Mouse (Mus musculus) heart, postnatal 10 days (tissue): ENCODE data around the gene Mamdc2. TPM values are rescaled to one million over a fixed set of nuclear protein-coding genes. Genes with fewer than 3 reads are reported as not detected.

Experiments
- DNase-seq, 2 experiments: peaks; one replicate each; pipeline ENCODE4 v3.0.0; 2021
- intact Hi-C: fragments of 180-260 bp; cut with DNase I; formaldehyde crosslinking; loops from one replicate; pipeline ENCODE4 v1.15.1; 2025
- total RNA-seq, 2 experiments: library from RNA; stranded (reverse); gene quantifications; 2 replicates each; pipeline ENCODE4 v1.2.3; 2021

The Mamdc2 gene
- total RNA-seq, 2 experiments from 2014 or later = 3.8 to 4.4 TPM

DNA sequence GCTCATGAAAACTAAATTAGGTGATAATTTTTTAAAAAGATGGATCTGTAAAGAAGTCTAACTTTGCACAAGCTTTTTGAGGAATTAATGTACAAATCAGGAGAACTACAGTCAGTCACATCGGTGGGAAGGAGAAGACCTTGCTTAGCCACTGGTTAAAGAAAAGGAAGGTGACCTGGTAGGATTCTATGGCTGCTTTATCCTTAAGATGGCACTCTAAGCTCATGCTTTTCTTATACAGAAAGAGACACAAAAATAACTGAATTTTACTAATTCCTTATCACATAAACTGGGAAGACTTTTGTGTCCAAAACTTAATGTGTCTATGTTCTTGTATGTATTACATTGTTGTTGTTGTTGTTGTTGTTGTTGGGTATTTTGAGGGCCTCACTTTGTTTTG, 149.3 kb downstream of the Mamdc2 start:
- intact Hi-C loops = no loop called here
- DNase-seq = no peak

DNA sequence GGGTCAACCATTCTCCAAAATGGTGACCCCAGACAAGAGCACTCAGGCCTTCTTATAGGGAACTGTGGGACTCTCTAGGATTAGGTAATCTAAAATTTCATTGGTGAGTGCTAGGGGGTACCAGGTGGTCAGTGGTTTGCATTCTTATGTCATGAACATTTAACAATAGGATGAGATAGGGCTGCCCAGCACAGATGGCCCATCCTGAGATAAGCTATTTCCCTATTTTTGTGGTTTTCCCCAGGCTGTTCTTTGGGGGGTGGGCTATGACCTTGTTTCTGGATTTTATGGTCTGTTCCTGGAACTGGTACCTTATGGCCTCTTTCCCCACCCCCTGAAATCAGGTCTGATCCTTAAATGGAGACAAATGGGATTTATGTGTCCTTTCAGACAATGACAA, 151.1 kb downstream of the Mamdc2 start:
- no peak for DNase-seq
- intact Hi-C loops = no loop called here

DNA sequence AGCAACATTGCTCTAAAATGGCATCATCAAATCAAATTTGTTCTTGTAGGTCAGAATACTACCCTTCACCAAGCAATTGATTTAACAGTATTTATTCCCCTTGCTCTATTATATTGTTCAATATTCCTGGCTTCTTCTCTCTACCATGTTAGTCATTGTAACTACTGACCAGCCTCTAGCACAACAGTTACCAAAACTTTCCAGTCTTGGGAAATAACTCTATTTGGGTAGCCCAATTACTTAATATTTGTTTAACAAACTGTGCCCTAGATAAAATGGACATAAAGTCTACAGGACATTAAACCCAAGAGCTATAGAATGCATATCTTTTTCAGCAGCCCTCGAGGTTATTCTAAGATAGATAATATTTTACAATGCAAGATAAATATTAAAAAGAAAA, 159.0 kb downstream of the Mamdc2 start:
- DNase-seq = no peak
- intact Hi-C loops = no loop called here

DNA sequence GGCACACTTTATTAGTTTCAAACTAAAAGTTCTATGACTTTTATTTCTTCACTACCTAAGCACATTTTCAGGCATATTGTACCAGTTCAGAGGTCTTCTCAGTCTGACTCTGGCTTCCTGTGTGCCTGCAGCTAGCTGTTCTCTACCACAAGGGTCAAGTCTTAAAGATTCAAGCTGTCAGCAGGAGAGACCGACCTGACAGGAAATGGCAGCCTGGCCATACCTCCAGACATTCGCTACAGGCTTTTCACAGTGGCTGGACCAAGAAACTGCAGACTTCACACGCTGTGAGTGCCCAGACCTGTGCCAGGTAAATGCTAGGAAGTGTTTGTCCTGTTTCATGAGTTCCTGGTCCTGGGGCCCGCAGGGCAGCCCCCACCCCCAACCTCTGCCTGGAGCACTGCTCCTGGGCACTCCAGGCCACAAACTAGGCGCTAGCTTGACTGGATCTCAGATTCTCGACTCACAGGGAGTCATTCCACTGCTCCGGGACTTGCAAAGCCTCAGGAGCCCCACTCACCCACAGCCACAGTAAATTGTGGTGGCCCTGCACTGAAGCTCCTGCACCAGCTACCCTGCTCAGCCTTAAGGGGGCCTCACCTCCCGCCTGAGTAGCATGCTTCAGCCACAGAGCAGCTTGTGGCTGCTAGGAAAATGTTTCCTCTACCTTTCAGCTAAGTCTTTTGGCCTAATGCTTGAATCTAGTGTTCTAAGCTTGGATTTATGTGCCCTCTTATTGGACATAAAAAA, 166.2 kb downstream of the Mamdc2 start:
- DNase-seq = no peak

DNA sequence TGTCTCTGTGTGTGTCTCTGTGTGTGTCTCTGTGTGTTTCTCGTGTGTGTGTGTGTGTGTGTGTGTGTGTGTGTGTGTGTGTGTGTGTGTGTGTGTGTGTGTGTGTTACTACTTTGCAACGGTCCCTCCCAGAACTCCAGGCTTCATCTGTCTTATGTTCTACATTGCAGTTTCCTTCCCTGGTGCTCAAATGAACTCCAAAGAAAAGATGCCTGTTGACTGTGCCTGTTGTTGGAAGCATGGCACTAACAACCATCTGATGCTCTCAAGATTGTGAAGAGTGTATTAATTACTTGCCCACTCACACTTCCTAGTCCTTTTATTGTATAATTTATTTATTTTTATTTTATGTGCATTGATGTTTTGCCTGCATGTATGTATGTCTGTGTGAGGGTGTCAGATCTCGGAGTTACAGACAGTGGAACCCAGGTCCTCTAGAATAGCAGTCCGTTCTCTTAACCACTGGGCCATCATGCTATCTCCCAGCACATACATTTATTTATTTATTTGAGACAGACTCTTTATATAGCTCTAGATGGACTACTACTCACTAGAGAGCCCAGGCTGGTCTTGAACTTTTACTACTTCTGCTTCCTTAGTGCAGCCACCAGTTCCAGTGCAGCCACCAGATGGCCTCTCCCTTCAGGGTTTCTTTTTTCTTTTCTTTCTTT, 174.1 kb downstream of the Mamdc2 start:
- DNase-seq = no peak
- intact Hi-C loops = no loop called here

More for the DNA sequence above, 166.2 kb downstream of the Mamdc2 start:
- intact Hi-C loops = no loop called here

DNA sequence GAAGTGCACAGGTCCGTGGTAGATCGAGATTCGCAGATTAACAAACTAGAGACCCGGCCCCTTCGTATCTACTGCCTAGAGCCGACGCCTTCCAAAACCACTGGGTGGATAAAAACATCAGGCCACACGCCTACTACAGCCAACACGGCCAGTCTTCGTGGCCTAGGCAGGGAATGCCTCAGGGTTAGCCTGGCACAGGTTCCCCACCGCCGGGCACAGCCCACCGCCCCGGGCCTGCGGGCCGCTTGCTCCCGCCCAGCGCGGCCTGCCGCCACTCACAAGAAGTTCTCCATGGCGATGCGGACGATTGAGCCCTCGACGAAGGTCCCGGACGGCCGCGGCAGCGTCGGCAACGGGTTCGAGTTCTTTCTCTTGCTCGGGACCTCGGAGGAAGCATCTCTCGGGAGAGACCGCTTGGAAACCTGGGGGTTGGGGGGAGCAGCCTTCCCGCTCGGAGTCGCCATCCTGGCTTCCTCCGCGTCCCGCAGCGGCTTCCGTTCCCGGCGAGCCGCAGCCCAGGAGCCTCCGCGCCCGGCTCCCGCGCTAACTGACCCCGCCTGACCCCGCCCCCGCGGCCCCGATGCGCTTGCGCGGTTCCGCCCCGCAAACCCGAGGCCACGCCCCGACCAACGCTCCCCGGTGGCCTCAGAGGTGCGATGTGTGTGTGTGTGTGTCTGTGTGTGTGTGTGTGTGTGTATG, 174.7 kb downstream of the Mamdc2 start, which contains the start of gene Smc5:
Smc5 (minus strand) TSS at position 543 of the 699 bp plus-strand sequence.
- intact Hi-C loops = no loop called here
- DNase-seq = peak; percentile 93 to 96

DNA sequence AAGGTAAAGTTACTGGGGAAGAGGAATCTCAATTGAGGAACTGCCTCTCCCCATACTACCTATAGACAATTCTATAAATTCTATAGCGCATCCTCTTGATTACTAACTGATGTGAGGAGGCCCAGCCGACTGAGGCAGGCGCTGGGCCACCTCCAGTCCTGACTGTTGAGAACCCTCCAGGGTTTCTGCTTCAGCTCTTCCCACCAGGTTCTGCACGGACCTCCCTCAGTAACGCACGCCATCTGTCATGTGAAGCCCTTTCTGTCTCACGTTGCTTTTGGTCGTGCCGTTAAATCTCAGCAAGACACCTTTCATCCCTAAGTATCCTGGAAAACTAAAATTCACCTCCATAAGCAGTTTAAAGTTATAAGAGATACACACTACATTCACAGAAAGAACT, 191.5 kb downstream of the Mamdc2 start:
- intact Hi-C loops = no loop called here
- DNase-seq = no peak

Other genes with a start within 250 kb of the Mamdc2 start
- gene Smc5, start 174.5 kb downstream of the Mamdc2 start, total RNA-seq = 10 to 100 TPM; 26.8 to 29.1 TPM
- gene 1700028P14Rik, start 204.4 kb upstream of the Mamdc2 start, total RNA-seq = not detected
- gene Ptar1, start 239.0 kb upstream of the Mamdc2 start, total RNA-seq = 10 to 100 TPM; 24.9 to 26.4 TPM